Mouse (Mus musculus) liver, postnatal 0 days (tissue): ENCODE measurements at regions not wholly inside any gene's neighbourhood (a gene's known extent, or its start where the extent isn't known, plus 50 kb on each side); places are given as distances from the start of the nearest gene placed in this dataset.

Source experiments
- CTCF ChIP-seq: sonication (generic); IDR thresholded peaks from 2 replicates; pipeline ENCODE4 v1.5.1; 2016; ENCODE audit warnings: antibody characterized with exemption, low read depth
- EP300 ChIP-seq: IDR thresholded peaks from 2 replicates; pipeline ENCODE4 v1.6.1; 2016; ENCODE audit warnings: antibody characterized with exemption, low read depth, mild to moderate bottlenecking

- TF ChIP-seq CTCF, result no peak
- TF ChIP-seq EP300, result no peak
These were observed 209.5 kb downstream of the Pmp22 start for GRCm38 (mm10) chr11:63338277-63338676.
